Mouse (Mus musculus) liver, embryonic 14.5 days (tissue): ENCODE measurements around the gene Spin1. TPM values are rescaled to one million over a fixed set of nuclear protein-coding genes. Genes with fewer than 3 reads are reported as not detected.

Experiments used
- ATAC-seq: fragments of 200-750 bp; cut with Nextera tagmentation; 2 replicates; pipeline ENCODE4 v1.8.0; 2017; ENCODE audit warnings: moderate number of reproducible peaks, mild to moderate bottlenecking, moderate library complexity; ENCODE audit not compliant: insufficient read depth
- DNase-seq, 3 experiments: peaks; one replicate each; pipeline ENCODE4 v3.0.0-alpha.2; 2012 to 2013; ENCODE audit warnings: low read depth in 3 of 3, low spot score in 3 of 3
- H3K27ac ChIP-seq: fragments of 300-500 bp; sonication (generic); 2 replicates; pipeline ENCODE4 v1.5.1; 2014; ENCODE audit warnings: moderate library complexity, mild to moderate bottlenecking, control low read depth, inconsistent platforms
- H3K27me3 ChIP-seq: fragments of 300-500 bp; sonication (generic); 2 replicates; pipeline ENCODE4 v1.6.1; 2014; ENCODE audit warnings: mild to moderate bottlenecking, low read length, moderate library complexity; ENCODE audit not compliant: control insufficient read depth, insufficient read depth
- H3K36me3 ChIP-seq: fragments of 300-500 bp; sonication (generic); replicated peaks from 2 replicates; pipeline ENCODE4 v1.6.1; 2014; ENCODE audit warnings: low read depth; ENCODE audit not compliant: control insufficient read depth, insufficient read depth
- H3K4me1 ChIP-seq, 2 experiments: fragments of 200-500 bp in 1 of 2; fragments of 300-500 bp in 1 of 2; sonication (generic) in 1 of 2; replicated peaks; 2 replicates each; pipeline ENCODE4 v1.6.1; 2012 to 2014; ENCODE audit warnings: antibody characterized with exemption in 1 of 2, inconsistent platforms in 1 of 2, low read length in 1 of 2; ENCODE audit not compliant: control insufficient read depth in 2 of 2, insufficient read depth in 2 of 2
- H3K4me2 ChIP-seq: fragments of 300-500 bp; sonication (generic); 2 replicates; pipeline ENCODE4 v1.6.1; 2014; ENCODE audit warnings: low read depth, mild to moderate bottlenecking, control low read depth, moderate library complexity
- H3K4me3 ChIP-seq, 2 experiments: fragments of 200-500 bp in 1 of 2; fragments of 300-500 bp in 1 of 2; sonication (generic) in 1 of 2; 2 replicates each; pipeline ENCODE4 v1.5.1; 2012 to 2014; ENCODE audit warnings: low read depth in 2 of 2, low read length in 2 of 2, mild to moderate bottlenecking in 2 of 2, control low read depth in 1 of 2, inconsistent platforms in 1 of 2, moderate library complexity in 1 of 2; ENCODE audit not compliant: insufficient read depth in 1 of 2
- H3K9ac ChIP-seq: fragments of 300-500 bp; sonication (generic); replicated peaks from 2 replicates; pipeline ENCODE4 v1.6.1; 2014; ENCODE audit warnings: mild to moderate bottlenecking, control low read depth, moderate library complexity
- H3K9me3 ChIP-seq: fragments of 300-500 bp; sonication (generic); 2 replicates; pipeline ENCODE4 v1.6.1; 2016; ENCODE audit warnings: low read length, mixed read lengths; ENCODE audit not compliant: control insufficient read depth
- CTCF ChIP-seq: IDR thresholded peaks from 2 replicates; pipeline ENCODE4 v1.5.1; 2016; ENCODE audit warnings: antibody characterized with exemption, low read depth, control low read depth
- EP300 ChIP-seq: IDR thresholded peaks from 2 replicates; pipeline ENCODE4 v1.6.1; 2016; ENCODE audit warnings: antibody characterized with exemption, low read depth
- WGBS: fragments of 180-500 bp; shearing (Covaris S2); extraction: QIAGEN DNeasy Blood & Tissue Kit; methylation state at CpG from one replicate; pipeline ENCODE4 v1.1.7; 2014; ENCODE audit not compliant: insufficient replicate concordance; 5-methylcytosine and 5-hydroxymethylcytosine counted together
- polyA plus RNA-seq, 2 experiments: library from polyadenylated mRNA; depleted of rRNA in 1 of 2; stranded (reverse) in 1 of 2; unstranded in 1 of 2; fragments of >200 nt; fragmentation: Nextera tagmentation in 1 of 2; extraction: Ambion mirVana in 1 of 2; gene quantifications; 2 replicates each; pipeline versions ENCODE4 v1.2.1 to v1.2.3; 2012 to 2014

The Spin1 gene
- polyA plus RNA-seq, 2 experiments, result 5.2 to 9.3 TPM

DNA sequence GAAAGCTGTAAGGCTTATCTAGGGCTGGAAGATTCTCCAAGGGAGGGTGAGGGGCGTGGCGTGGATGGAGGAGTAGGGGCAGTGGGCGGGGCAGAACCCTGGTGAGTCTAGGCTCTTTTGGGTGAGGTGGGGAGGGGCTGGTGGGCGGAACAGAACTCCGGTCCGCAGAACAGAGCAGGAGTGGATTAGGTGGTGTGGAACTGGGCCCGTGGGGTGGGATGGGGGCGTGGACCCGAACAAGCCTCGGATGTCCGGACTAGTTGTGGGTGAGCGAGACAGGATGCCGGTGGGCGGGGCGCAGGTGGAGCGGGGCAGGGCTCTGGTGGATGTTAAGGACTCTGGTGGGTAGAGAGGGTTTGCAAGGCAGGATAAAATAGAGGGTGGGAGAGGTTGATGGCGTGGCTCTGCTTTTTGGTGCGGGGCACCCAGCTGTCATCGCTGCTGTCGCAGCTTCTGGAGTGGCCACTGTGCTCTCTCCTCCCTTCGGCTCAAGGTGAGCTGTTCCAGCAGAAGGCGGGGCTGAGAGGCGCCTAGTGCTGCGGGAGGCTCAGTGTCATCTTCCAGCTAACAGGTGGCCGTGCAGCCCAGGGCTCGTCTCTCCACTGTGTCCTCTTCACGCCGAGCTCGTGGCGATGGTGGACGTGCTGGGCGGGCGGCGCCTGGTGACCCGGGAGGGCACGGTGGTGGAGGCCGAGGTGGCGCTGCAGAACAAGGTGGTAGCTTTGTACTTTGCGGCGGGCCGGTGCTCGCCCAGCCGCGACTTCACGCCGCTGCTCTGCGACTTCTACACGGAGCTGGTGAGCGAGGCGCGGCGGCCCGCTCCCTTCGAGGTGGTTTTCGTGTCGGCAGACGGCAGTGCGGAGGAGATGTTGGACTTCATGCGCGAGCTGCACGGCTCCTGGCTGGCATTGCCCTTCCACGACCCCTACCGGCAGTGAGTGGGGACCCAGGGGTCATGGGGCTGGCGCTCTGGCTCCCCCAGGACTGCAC, 70.3 kb downstream of the Spin1 start, which contains the start of gene Nxnl2:
Gene Nxnl2, plus strand, starts transcription at position 332 of the 990 bp plus-strand sequence.
- no peaks in the 10 kb centered on the region for H3K9me3 ChIP-seq
- H3K27ac ChIP-seq, result no peak within 1 kb of the TSS
- peaks cover 13% of the 10 kb centered on the region for H3K27me3 ChIP-seq
- TF ChIP-seq CTCF, result peak; percentile 58
- TF ChIP-seq EP300, result no peak
- ATAC-seq (0 out of 2 replicates have a peak, but pooled peaks have one; percentile 21), DNase-seq (no peak)
- H3K4me1 ChIP-seq, result no peaks in the 10 kb centered on the region
- H3K4me3 ChIP-seq, result peak within 1 kb of the TSS; percentile 0 to 32; a peak in 3 of 4 replicates
- no peak within 1 kb of the TSS for H3K9ac ChIP-seq
- H3K36me3 ChIP-seq, result no peaks in the 10 kb centered on the region
- under 1% methylated on average over 64 of the region's 64 CpGs for whole genome bisulfite sequencing
- H3K4me2 ChIP-seq, result peak within 1 kb of the TSS; percentile 56

DNA sequence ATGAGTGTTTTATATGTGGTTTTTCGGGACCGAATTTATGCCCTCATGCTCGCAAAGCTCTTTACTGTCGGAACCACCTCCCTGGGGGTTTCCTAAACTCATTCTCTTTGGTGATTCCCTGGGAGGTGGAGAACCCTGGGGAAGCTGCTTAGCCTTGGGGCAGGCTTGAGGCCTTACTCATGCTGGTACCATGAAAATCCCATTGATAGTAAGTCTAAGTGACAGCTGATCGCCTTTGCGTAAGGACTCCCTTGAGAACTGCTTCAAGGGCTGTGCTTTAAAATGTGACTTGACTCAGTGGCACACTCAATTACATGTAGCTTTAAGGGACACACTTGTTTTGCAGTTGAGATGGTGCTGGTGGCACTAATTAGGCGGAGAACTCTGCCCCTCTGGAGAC, 71.9 kb downstream of the Spin1 start:
- no peak overlapping the region for H3K9ac ChIP-seq
- TF ChIP-seq EP300, result no peak
- TF ChIP-seq CTCF, result no peak
- no peak overlapping the region for H3K4me3 ChIP-seq
- no peak overlapping the region for H3K4me2 ChIP-seq
- 86% methylated on average over 7 of the region's 7 CpGs for WGBS
- peaks cover 13% of the 10 kb centered on the region for H3K27me3 ChIP-seq
- DNase-seq, result no peak
- H3K27ac ChIP-seq, result no peak overlapping the region
- ATAC-seq, result no peak
- H3K36me3 ChIP-seq, result no peaks in the 10 kb centered on the region
- no peaks in the 10 kb centered on the region for H3K4me1 ChIP-seq
- no peaks in the 10 kb centered on the region for H3K9me3 ChIP-seq

- DNase-seq, result no peak
- Histone ChIP-seq H3K4me3 (no peak overlapping the region), H3K9ac (no peak overlapping the region), H3K4me1 (no peaks in the 10 kb centered on the region), H3K36me3 (no peaks in the 10 kb centered on the region), H3K27me3 (no peaks in the 10 kb centered on the region), H3K27ac (no peak overlapping the region), H3K9me3 (no peaks in the 10 kb centered on the region), H3K4me2 (no peak overlapping the region)
- ATAC-seq, result no peak
- TF ChIP-seq EP300 (no peak), CTCF (no peak)
- WGBS, result 70% methylated on average over 10 of the region's 10 CpGs
Measured at GRCm38 (mm10) chr13:51178932-51179331, 78.3 kb downstream of the Spin1 start.

DNA sequence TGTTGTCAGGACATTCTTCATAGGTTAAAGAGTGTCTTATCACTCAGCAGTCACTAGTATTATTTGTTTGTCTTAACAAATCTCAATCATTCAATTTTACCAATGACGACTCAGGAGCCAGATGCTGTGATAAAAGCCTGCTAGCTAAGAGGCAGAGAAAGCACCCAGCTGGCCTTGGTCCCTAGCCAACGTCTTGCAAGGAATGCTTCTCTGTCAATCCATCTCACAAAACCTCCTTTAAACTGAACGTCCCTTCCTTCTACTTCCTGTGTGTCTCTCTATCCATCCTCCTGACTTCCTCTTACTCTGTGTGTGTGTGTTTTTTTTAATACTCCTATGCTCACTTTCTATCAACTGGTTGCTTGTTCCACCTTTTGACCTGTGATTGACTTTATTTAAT, 78.7 kb downstream of the Spin1 start:
- WGBS, result 31% methylated on average over 3 of the region's 3 CpGs

DNA sequence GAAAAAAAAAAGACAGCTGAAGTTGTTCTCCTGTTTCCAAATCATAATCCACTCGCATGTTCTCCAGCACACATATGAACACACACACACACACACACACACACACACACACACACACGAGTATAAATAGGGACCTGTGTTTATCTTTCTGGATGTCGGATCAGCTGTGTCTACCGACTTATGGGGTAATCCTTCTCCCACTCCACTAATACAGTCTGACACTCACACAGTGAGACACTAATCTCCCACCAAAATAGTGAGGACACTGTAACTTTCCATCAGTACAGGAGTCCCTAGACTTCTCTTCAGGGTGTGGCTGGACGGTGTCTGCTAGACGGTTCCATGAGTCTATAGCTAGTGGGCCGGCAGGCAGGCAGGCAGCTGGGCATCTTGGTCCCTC, 81.6 kb downstream of the Spin1 start:
- DNase-seq, result no peak
- no peak overlapping the region for H3K4me3 ChIP-seq
- H3K27me3 ChIP-seq, result no peaks in the 10 kb centered on the region
- H3K4me2 ChIP-seq, result no peak overlapping the region
- no peaks in the 10 kb centered on the region for H3K4me1 ChIP-seq
- TF ChIP-seq CTCF, result no peak
- no peak for ATAC-seq
- WGBS, result 57% methylated on average over 7 of the region's 7 CpGs
- no peaks in the 10 kb centered on the region for H3K36me3 ChIP-seq
- H3K9ac ChIP-seq, result no peak overlapping the region
- H3K27ac ChIP-seq, result no peak overlapping the region
- no peaks in the 10 kb centered on the region for H3K9me3 ChIP-seq

More for the DNA sequence above, 78.7 kb downstream of the Spin1 start:
- Histone ChIP-seq H3K4me1 (no peaks in the 10 kb centered on the region), H3K4me2 (no peak overlapping the region), H3K27ac (no peak overlapping the region), H3K36me3 (no peaks in the 10 kb centered on the region), H3K9ac (no peak overlapping the region), H3K9me3 (no peaks in the 10 kb centered on the region), H3K27me3 (no peaks in the 10 kb centered on the region), H3K4me3 (no peak overlapping the region)
- TF ChIP-seq EP300 (no peak), CTCF (no peak)
- DNase-seq (no peak), ATAC-seq (no peak)
